Mouse (Mus musculus) liver, postnatal 0 days (tissue): ENCODE data around the gene Cpne1. TPM values are rescaled to one million over a fixed set of nuclear protein-coding genes. Genes with fewer than 3 reads are reported as not detected.

ENCODE experiments used
- ATAC-seq: fragments of 200-750 bp; cut with Nextera tagmentation; 2 replicates; pipeline ENCODE4 v1.8.0; 2017; ENCODE audit warnings: mild to moderate bottlenecking, moderate library complexity
- DNase-seq: peaks from one replicate; pipeline ENCODE4 v3.0.0-alpha.2; 2016
- H3K27ac ChIP-seq: fragments of 300-500 bp; sonication (generic); 2 replicates; pipeline ENCODE4 v1.5.1; 2014; ENCODE audit warnings: antibody characterized with exemption, moderate library complexity, mild to moderate bottlenecking, low read depth
- H3K27me3 ChIP-seq: fragments of 300-500 bp; sonication (generic); 2 replicates; pipeline ENCODE4 v1.6.1; 2014; ENCODE audit warnings: low read length, control low read depth, mixed read lengths; ENCODE audit not compliant: insufficient read depth
- H3K36me3 ChIP-seq: fragments of 300-500 bp; sonication (generic); replicated peaks from 2 replicates; pipeline ENCODE4 v1.6.1; 2014; ENCODE audit warnings: mild to moderate bottlenecking, control low read depth, low read length, moderate library complexity, mixed read lengths; ENCODE audit not compliant: insufficient read depth
- H3K4me1 ChIP-seq: fragments of 300-500 bp; sonication (generic); 2 replicates; pipeline ENCODE4 v1.6.1; 2014; ENCODE audit warnings: antibody characterized with exemption, mild to moderate bottlenecking, control low read depth; ENCODE audit not compliant: insufficient read depth
- H3K4me2 ChIP-seq: fragments of 300-500 bp; sonication (generic); 2 replicates; pipeline ENCODE4 v1.6.1; 2014; ENCODE audit warnings: low read depth, mild to moderate bottlenecking, low read length, moderate library complexity, mixed read lengths
- H3K4me3 ChIP-seq: fragments of 300-500 bp; sonication (generic); 2 replicates; pipeline ENCODE4 v1.5.1; 2014; ENCODE audit warnings: low read depth, low read length
- H3K9ac ChIP-seq: fragments of 300-500 bp; sonication (generic); replicated peaks from 2 replicates; pipeline ENCODE4 v1.6.1; 2014; ENCODE audit warnings: mild to moderate bottlenecking, moderate library complexity
- H3K9me3 ChIP-seq: fragments of 300-500 bp; sonication (generic); 2 replicates; pipeline ENCODE4 v1.6.1; 2016; ENCODE audit warnings: mild to moderate bottlenecking, control low read depth, low read length, mixed read lengths
- CTCF ChIP-seq: sonication (generic); IDR thresholded peaks from 2 replicates; pipeline ENCODE4 v1.5.1; 2016; ENCODE audit warnings: antibody characterized with exemption, low read depth
- EP300 ChIP-seq: IDR thresholded peaks from 2 replicates; pipeline ENCODE4 v1.6.1; 2016; ENCODE audit warnings: antibody characterized with exemption, low read depth, mild to moderate bottlenecking
- WGBS: fragments of 180-500 bp; shearing (Covaris S2); extraction: QIAGEN DNeasy Blood & Tissue Kit; methylation state at CpG from one replicate; pipeline ENCODE4 v1.1.7; 2014; ENCODE audit not compliant: insufficient replicate concordance; 5-methylcytosine and 5-hydroxymethylcytosine counted together
- polyA plus RNA-seq: library from polyadenylated mRNA; unstranded; fragments of >200 nt; fragmentation: Nextera tagmentation; extraction: Ambion mirVana; gene quantifications from 2 replicates; pipeline ENCODE4 v1.2.1, GENCODE M21; 2015

Cpne1 gene
- polyA plus RNA-seq, 1 experiment from 2014 or later, result 16.0 TPM

GRCm38 (mm10) chr2:156052816-156053215, 58.9 kb downstream of the Cpne1 start, which contains the start of gene Fer1l4:
Fer1l4 (minus strand) TSS chr2:156052947.
- ATAC-seq, result no peak
- Histone ChIP-seq H3K9me3 (no peaks in the 10 kb centered on the region), H3K27me3 (0 out of 2 replicates have a peak, but pooled peaks cover 4% of the 10 kb centered on the region), H3K4me1 (no peaks in the 10 kb centered on the region), H3K4me3 (no peak within 1 kb of the TSS), H3K36me3 (no peaks in the 10 kb centered on the region), H3K27ac (no peak within 1 kb of the TSS), H3K4me2 (no peak within 1 kb of the TSS), H3K9ac (no peak within 1 kb of the TSS)
- TF ChIP-seq EP300 (no peak), CTCF (no peak)
- no peak for DNase-seq
- WGBS, result 58% methylated on average over 9 of the region's 9 CpGs

GRCm38 (mm10) chr2:156047929-156048328, 63.8 kb downstream of the Cpne1 start:
- TF ChIP-seq CTCF (no peak), EP300 (no peak)
- Histone ChIP-seq H3K27me3 (0 out of 2 replicates have a peak, but pooled peaks cover 11% of the 10 kb centered on the region), H3K27ac (no peak overlapping the region), H3K4me1 (no peaks in the 10 kb centered on the region), H3K4me2 (no peak overlapping the region), H3K4me3 (no peak overlapping the region), H3K36me3 (no peaks in the 10 kb centered on the region), H3K9ac (no peak overlapping the region), H3K9me3 (no peaks in the 10 kb centered on the region)
- DNase-seq (no peak), ATAC-seq (no peak)
- 12% methylated on average over 19 of the region's 19 CpGs for WGBS

DNA sequence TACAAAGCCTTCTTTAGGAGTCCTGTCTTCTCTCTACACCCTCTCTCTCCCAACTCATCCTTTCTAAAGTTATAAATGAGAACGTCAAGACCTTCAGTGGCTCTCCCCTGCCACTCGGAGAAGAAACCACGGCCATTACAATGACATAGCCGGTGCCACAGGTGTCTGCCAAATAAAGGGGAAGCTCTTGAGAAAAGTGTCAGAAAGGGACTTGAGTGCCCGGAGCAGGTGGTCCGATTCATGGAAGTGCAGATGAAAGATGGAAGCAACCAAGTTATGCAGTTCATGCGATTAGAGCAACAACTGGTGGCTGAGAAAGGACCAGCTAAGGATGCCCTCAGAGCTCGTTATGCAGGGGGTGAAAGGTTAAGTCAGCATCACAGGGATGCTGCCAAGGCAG, 68.9 kb downstream of the Cpne1 start:
- H3K9me3 ChIP-seq, result no peaks in the 10 kb centered on the region
- no peaks in the 10 kb centered on the region for H3K4me1 ChIP-seq
- DNase-seq (no peak), ATAC-seq (no peak)
- TF ChIP-seq CTCF (no peak), EP300 (no peak)
- no peak overlapping the region for H3K4me3 ChIP-seq
- 64% methylated on average over 8 of the region's 8 CpGs for WGBS
- H3K27ac ChIP-seq, result no peak overlapping the region
- no peaks in the 10 kb centered on the region for H3K36me3 ChIP-seq
- H3K4me2 ChIP-seq, result no peak overlapping the region
- H3K27me3 ChIP-seq, result 0 out of 2 replicates have a peak, but pooled peaks cover 7% of the 10 kb centered on the region
- H3K9ac ChIP-seq, result no peak overlapping the region

GRCm38 (mm10) chr2:156039390-156039789, 72.4 kb downstream of the Cpne1 start:
- no peak overlapping the region for H3K4me2 ChIP-seq
- DNase-seq, result no peak
- H3K36me3 ChIP-seq, result no peaks in the 10 kb centered on the region
- no peaks in the 10 kb centered on the region for H3K9me3 ChIP-seq
- no peaks in the 10 kb centered on the region for H3K4me1 ChIP-seq
- H3K4me3 ChIP-seq, result no peak overlapping the region
- H3K27me3 ChIP-seq, result no peaks in the 10 kb centered on the region
- no peak overlapping the region for H3K9ac ChIP-seq
- 82% methylated on average over 3 of the region's 3 CpGs for WGBS
- ATAC-seq, result no peak
- no peak for TF ChIP-seq CTCF
- no peak for TF ChIP-seq EP300
- no peak overlapping the region for H3K27ac ChIP-seq

DNA sequence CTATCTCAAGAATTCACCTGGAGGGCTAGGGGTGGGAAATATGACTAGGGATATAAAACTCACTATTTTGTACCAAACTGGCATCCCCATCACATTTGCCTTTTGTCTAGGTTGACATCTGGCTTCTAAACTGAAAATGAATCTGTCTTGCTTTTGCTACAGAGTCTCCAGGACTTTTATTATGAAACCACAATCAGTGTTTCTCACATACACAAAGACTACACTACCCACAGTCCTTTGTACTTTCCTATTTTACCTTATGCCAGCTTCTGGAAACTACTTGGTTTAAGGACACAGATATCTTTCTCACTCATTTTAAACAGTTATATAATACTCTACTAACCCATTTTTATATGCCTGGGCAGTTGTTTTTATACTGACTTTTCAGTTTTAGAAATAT, 86.3 kb downstream of the Cpne1 start:
- Histone ChIP-seq H3K9ac (no peak overlapping the region), H3K27ac (no peak overlapping the region), H3K27me3 (no peaks in the 10 kb centered on the region), H3K4me2 (no peak overlapping the region), H3K4me1 (0 out of 2 replicates have a peak, but pooled peaks cover 2% of the 10 kb centered on the region), H3K36me3 (no peaks in the 10 kb centered on the region), H3K4me3 (no peak overlapping the region), H3K9me3 (no peaks in the 10 kb centered on the region)
- TF ChIP-seq EP300, result no peak
- TF ChIP-seq CTCF, result no peak
- DNase-seq (no peak), ATAC-seq (no peak)

Other genes with a start within 250 kb of the Cpne1 start
- gene Uqcc1, start 181.7 kb downstream of the Cpne1 start, polyA plus RNA-seq, result 29.3 and 31.7 TPM in 2 replicates
- not detected in 2 replicates for gene Gm15557, start 171.2 kb downstream of the Cpne1 start, polyA plus RNA-seq
- not detected in 2 replicates for gene Gdf5, start 166.6 kb downstream of the Cpne1 start, polyA plus RNA-seq
- gene Cep250, start 155.5 kb downstream of the Cpne1 start, polyA plus RNA-seq, result 3.1 and 5.0 TPM in 2 replicates
- gene 6430550D23Rik, start 104.0 kb downstream of the Cpne1 start, polyA plus RNA-seq, result 0.64 and 0.90 TPM in 2 replicates
- 64.5 and 64.8 TPM in 2 replicates for gene Ergic3, start 103.9 kb downstream of the Cpne1 start, polyA plus RNA-seq
- not detected in 2 replicates for gene Fer1l4, start 59.0 kb downstream of the Cpne1 start, polyA plus RNA-seq
- 0.54 and 0.74 TPM in 2 replicates for gene Spag4, start 46.8 kb downstream of the Cpne1 start, polyA plus RNA-seq
- gene Rbm12, start within 50 bp of the Cpne1 start, polyA plus RNA-seq, result 5.5 and 5.7 TPM in 2 replicates
- 0.88 and 3.0 TPM in 2 replicates for gene Gm28036, start 15.1 kb upstream of the Cpne1 start, polyA plus RNA-seq
- gene Romo1, start 32.1 kb upstream of the Cpne1 start, polyA plus RNA-seq, result 292 and 295 TPM in 2 replicates
- 38.9 and 40.2 TPM in 2 replicates for gene Nfs1, start 32.2 kb upstream of the Cpne1 start, polyA plus RNA-seq
- 228 and 239 TPM in 2 replicates for gene Rbm39, start 68.3 kb upstream of the Cpne1 start, polyA plus RNA-seq
- 11.7 and 15.0 TPM in 2 replicates for gene Phf20, start 84.5 kb upstream of the Cpne1 start, polyA plus RNA-seq
- 3.5 and 4.0 TPM in 2 replicates for gene Cnbd2, start 200.3 kb upstream of the Cpne1 start, polyA plus RNA-seq
- 56.7 and 70.2 TPM in 2 replicates for gene Scand1, start 200.7 kb upstream of the Cpne1 start, polyA plus RNA-seq